Mouse (Mus musculus): ENCODE data around the gene Mvb12b. TPM values are rescaled to one million over a fixed set of nuclear protein-coding genes. Genes with fewer than 3 reads are reported as not detected.
A peak's percentile ranks its signal among the peaks of the same experiment; 100 is the strongest.

The Mvb12b gene
- total RNA-seq, 2 experiments from 2014 or later = 74.6 to 78.4 TPM

- intact Hi-C loops (cut with DNase I) = no loop called here
- TF ChIP-seq CTCF (IDR thresholded peaks at IDR 0.05) = no peak; the same call in 1 of the 2 replicates
- H3K27ac ChIP-seq = no peak overlapping the region
- H3K4me3 ChIP-seq = no peak overlapping the region
- no peak for DNase-seq (ENCODE audit: extremely low spot score in 1 of 2, low spot score in 2 of 2)
Measured at GRCm38 (mm10) chr2:33693931-33694330, 193.8 kb downstream of the Mvb12b start.

GRCm38 (mm10) chr2:33689880-33690462, 197.8 kb downstream of the Mvb12b start:
- Histone ChIP-seq H3K27ac (no peak overlapping the region), H3K4me3 (no peak overlapping the region)
- intact Hi-C loops (cut with DNase I) = no loop called here
- TF ChIP-seq CTCF (IDR thresholded peaks at IDR 0.05) = peak; percentile 58
- DNase-seq (ENCODE audit: extremely low spot score in 1 of 2, low spot score in 2 of 2) = no peak

- intact Hi-C loops (cut with DNase I) = no loop called here
- no peak for DNase-seq (ENCODE audit: extremely low spot score in 1 of 2, low spot score in 2 of 2)
- no peak for TF ChIP-seq CTCF (IDR thresholded peaks at IDR 0.05)
- Histone ChIP-seq H3K4me3 (no peak overlapping the region), H3K27ac (no peak overlapping the region)
Measured at GRCm38 (mm10) chr2:33689155-33689879, 198.4 kb downstream of the Mvb12b start.

GRCm38 (mm10) chr2:33683594-33683993, 204.2 kb downstream of the Mvb12b start:
- Histone ChIP-seq H3K27ac (no peak overlapping the region), H3K4me3 (no peak overlapping the region)
- intact Hi-C loops (cut with DNase I) = no loop called here
- no peak for DNase-seq (ENCODE audit: extremely low spot score in 1 of 2, low spot score in 2 of 2)
- no peak for TF ChIP-seq CTCF (IDR thresholded peaks at IDR 0.05)

GRCm38 (mm10) chr2:33683095-33683494, 204.7 kb downstream of the Mvb12b start:
- no peak for DNase-seq (ENCODE audit: extremely low spot score in 1 of 2, low spot score in 2 of 2)
- Histone ChIP-seq H3K27ac (no peak overlapping the region), H3K4me3 (no peak overlapping the region)
- no peak for TF ChIP-seq CTCF (IDR thresholded peaks at IDR 0.05)
- intact Hi-C loops (cut with DNase I) = no loop called here

GRCm38 (mm10) chr2:33682219-33682618, 205.5 kb downstream of the Mvb12b start:
- intact Hi-C loops (cut with DNase I) = loop anchor here (1.0 kb wide), 1 partner anchor 52 kb away; no protein-coding TSS in a partner anchor
- no peak overlapping the region for H3K27ac ChIP-seq
- DNase-seq (ENCODE audit: extremely low spot score in 1 of 2, low spot score in 2 of 2) = peak; percentile 47 to 72
- peak; percentile 81 for TF ChIP-seq CTCF (IDR thresholded peaks at IDR 0.05)
- no peak overlapping the region for H3K4me3 ChIP-seq

Other genes starting within 250 kb of the Mvb12b start
- under 1 TPM in 1 of 2 experiments, not detected in 1; 0.07 TPM for gene Lmx1b, start 247.4 kb downstream of the Mvb12b start, total RNA-seq (2021)

All from left cerebral cortex, adult 2 months (tissue).